Mouse (Mus musculus) hindbrain, embryonic 16.5 days (tissue): ENCODE measurements at regions not wholly inside any gene's neighbourhood (a gene's known extent, or its start where the extent isn't known, plus 50 kb on each side); places are given as distances from the start of the nearest gene placed in this dataset.

Source experiments
- ATAC-seq: fragments of 200-750 bp; cut with Nextera tagmentation; 2 replicates; pipeline ENCODE4 v1.8.0; 2017; ENCODE audit warnings: moderate TSS enrichment, moderate library complexity
- H3K27ac ChIP-seq: fragments of 300-500 bp; sonication (generic); 2 replicates; pipeline ENCODE4 v1.5.1; 2014; ENCODE audit warnings: low read depth, mild to moderate bottlenecking, control low read depth, low read length, moderate library complexity
- H3K27me3 ChIP-seq: fragments of 300-500 bp; sonication (generic); replicated peaks from 2 replicates; pipeline ENCODE4 v1.6.1; 2014; ENCODE audit warnings: low read length; ENCODE audit not compliant: control insufficient read depth, insufficient read depth
- H3K36me3 ChIP-seq: fragments of 300-500 bp; sonication (generic); 2 replicates; pipeline ENCODE4 v1.6.1; 2014; ENCODE audit warnings: mild to moderate bottlenecking, low read length, moderate library complexity, mixed read lengths; ENCODE audit not compliant: control insufficient read depth, insufficient read depth
- H3K4me1 ChIP-seq: fragments of 300-500 bp; sonication (generic); 2 replicates; pipeline ENCODE4 v1.6.1; 2014; ENCODE audit warnings: low read depth, low read length; ENCODE audit not compliant: control insufficient read depth, insufficient read depth
- H3K4me2 ChIP-seq: fragments of 300-500 bp; sonication (generic); 2 replicates; pipeline ENCODE4 v1.6.1; 2014; ENCODE audit warnings: mild to moderate bottlenecking, low read length, control low read depth, moderate library complexity
- H3K4me3 ChIP-seq: fragments of 300-500 bp; sonication (generic); 2 replicates; pipeline ENCODE4 v1.5.1; 2014; ENCODE audit warnings: mild to moderate bottlenecking, low read length, control low read depth, moderate library complexity
- H3K9ac ChIP-seq: fragments of 300-500 bp; sonication (generic); 2 replicates; pipeline ENCODE4 v1.6.1; 2014; ENCODE audit warnings: low read depth, mild to moderate bottlenecking, control low read depth, low read length, moderate library complexity
- H3K9me3 ChIP-seq: fragments of 300-500 bp; sonication (generic); 2 replicates; pipeline ENCODE4 v1.6.1; 2014; ENCODE audit warnings: mild to moderate bottlenecking, low read length, moderate library complexity; ENCODE audit not compliant: control insufficient read depth
- WGBS: fragments of 180-500 bp; shearing (Covaris S2); extraction: QIAGEN DNeasy Blood & Tissue Kit; methylation state at CpG from one replicate; pipeline ENCODE4 v1.1.7; 2014; 5-methylcytosine and 5-hydroxymethylcytosine counted together

DNA sequence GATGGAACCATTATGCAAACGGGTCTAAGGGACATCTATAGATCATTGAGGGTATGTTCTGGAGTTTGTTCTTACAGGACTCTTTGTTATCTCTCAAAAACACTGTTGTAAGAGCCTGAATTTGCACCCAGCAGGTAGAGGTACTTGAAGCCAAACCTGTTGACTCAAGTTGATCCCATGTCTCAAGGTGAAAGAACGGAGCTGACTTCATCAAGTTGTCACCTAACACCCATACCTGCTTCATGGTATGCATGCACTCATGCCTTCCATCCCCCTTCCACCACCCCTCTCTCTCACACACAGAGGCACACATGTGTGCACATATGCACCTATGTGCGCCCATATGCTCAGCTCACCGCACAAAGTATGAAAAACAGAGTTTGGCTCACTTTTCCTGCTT is 189.0 kb downstream of the Ttll7 start:
- Histone ChIP-seq H3K36me3 (no peaks in the 10 kb centered on the region), H3K4me2 (no peak overlapping the region), H3K9ac (no peak overlapping the region), H3K9me3 (no peaks in the 10 kb centered on the region), H3K27ac (no peak overlapping the region), H3K4me1 (no peaks in the 10 kb centered on the region), H3K4me3 (no peak overlapping the region), H3K27me3 (no peaks in the 10 kb centered on the region)
- 92% methylated on average over 4 of the region's 4 CpGs for WGBS
- ATAC-seq, result no peak

DNA sequence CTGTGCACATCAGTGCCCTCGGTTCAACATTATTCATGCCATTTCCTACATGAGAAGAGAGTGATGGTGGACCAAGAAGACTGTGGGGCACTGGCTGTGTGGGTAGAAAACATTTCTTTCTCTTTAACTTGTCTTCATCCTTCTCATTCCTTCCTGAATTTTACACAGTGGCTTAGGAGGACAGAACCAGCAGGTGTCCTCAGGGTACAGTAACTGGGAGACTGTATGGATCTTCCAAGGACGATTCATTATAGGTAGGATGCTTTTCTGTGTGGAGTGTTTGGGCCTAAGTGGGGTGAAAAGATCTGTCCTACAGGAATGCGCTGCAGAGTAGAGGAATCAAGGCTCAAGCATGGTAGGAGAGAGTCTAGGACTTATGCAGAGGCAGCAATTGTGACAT is 190.7 kb downstream of the Ttll7 start:
- WGBS, result 87% methylated on average over 3 of the region's 3 CpGs

DNA sequence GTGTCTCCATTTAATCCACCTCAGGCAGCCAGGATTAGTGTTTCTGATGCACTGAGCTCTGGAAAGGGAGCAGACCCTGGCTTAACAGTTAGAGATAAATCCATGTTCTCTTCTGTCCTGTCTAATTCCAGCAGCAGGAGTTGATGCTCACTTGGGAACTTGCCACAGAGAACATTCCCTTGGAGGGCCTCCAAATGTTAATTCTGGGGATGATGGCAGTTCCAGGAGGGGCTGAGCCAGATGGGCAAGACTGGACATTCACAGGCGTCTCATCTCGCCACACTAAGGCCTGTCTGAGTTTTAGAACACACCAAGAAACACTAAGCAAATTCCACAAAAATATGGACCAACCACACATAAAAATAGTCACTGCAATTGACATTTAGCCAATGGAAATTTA is 194.5 kb downstream of the Ttll7 start:
- no peaks in the 10 kb centered on the region for H3K27me3 ChIP-seq
- no peak overlapping the region for H3K4me2 ChIP-seq
- ATAC-seq, result no peak
- H3K9ac ChIP-seq, result no peak overlapping the region
- no peak overlapping the region for H3K4me3 ChIP-seq
- H3K9me3 ChIP-seq, result no peaks in the 10 kb centered on the region; the same call in 1 of the 2 replicates
- no peaks in the 10 kb centered on the region for H3K4me1 ChIP-seq
- H3K36me3 ChIP-seq, result no peaks in the 10 kb centered on the region
- 57% methylated on average over 2 of the region's 2 CpGs for WGBS
- no peak overlapping the region for H3K27ac ChIP-seq

More for the DNA sequence above, 190.7 kb downstream of the Ttll7 start:
- H3K9me3 ChIP-seq, result no peaks in the 10 kb centered on the region
- H3K9ac ChIP-seq, result no peak overlapping the region
- no peaks in the 10 kb centered on the region for H3K36me3 ChIP-seq
- no peaks in the 10 kb centered on the region for H3K27me3 ChIP-seq
- H3K4me2 ChIP-seq, result no peak overlapping the region
- no peak for ATAC-seq
- H3K27ac ChIP-seq, result no peak overlapping the region
- H3K4me3 ChIP-seq, result no peak overlapping the region
- no peaks in the 10 kb centered on the region for H3K4me1 ChIP-seq

GRCm38 (mm10) chr3:147054157-147054838 is 202.1 kb downstream of the Ttll7 start:
- H3K9me3 ChIP-seq, result no peaks in the 10 kb centered on the region; the same call in 1 of the 2 replicates
- no peak overlapping the region for H3K27ac ChIP-seq
- WGBS, result 85% methylated on average over 8 of the region's 8 CpGs
- no peaks in the 10 kb centered on the region for H3K36me3 ChIP-seq
- no peak overlapping the region for H3K4me3 ChIP-seq
- H3K27me3 ChIP-seq, result no peaks in the 10 kb centered on the region
- no peak for ATAC-seq
- H3K4me1 ChIP-seq, result no peaks in the 10 kb centered on the region
- no peak overlapping the region for H3K9ac ChIP-seq
- no peak overlapping the region for H3K4me2 ChIP-seq

GRCm38 (mm10) chr3:147057874-147058273 is 205.7 kb downstream of the Ttll7 start:
- H3K27ac ChIP-seq, result no peak overlapping the region
- ATAC-seq, result no peak
- WGBS, result 90% methylated on average over 3 of the region's 3 CpGs

DNA sequence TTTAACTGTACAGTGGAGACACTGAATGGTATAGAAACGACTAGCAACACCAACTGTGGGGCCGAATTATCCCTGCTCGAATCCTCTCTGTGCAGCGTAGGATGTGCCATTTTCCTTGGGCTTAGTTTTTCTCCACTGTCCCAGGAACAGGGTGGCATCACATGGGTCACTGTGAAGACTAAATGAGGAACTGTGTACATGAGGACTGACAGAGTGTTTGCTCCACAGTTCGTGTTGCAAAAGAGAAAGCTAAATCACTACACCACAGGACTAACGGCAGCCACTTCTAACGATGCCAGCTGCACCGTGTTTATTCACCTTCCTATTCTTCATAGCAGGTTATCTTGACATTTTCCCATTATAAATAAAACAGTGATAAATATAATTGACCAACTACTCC is 208.5 kb downstream of the Ttll7 start:
- H3K27ac ChIP-seq, result no peak overlapping the region
- H3K9me3 ChIP-seq, result no peaks in the 10 kb centered on the region
- H3K4me2 ChIP-seq, result no peak overlapping the region
- H3K36me3 ChIP-seq, result no peaks in the 10 kb centered on the region
- no peak for ATAC-seq
- no peak overlapping the region for H3K9ac ChIP-seq
- no peaks in the 10 kb centered on the region for H3K27me3 ChIP-seq
- H3K4me1 ChIP-seq, result peaks cover 6% of the 10 kb centered on the region
- 79% methylated on average over 8 of the region's 8 CpGs for WGBS
- H3K4me3 ChIP-seq, result no peak overlapping the region

More at GRCm38 (mm10) chr3:147057874-147058273, 205.7 kb downstream of the Ttll7 start:
- no peak overlapping the region for H3K9ac ChIP-seq
- H3K36me3 ChIP-seq, result no peaks in the 10 kb centered on the region
- no peaks in the 10 kb centered on the region for H3K4me1 ChIP-seq
- no peaks in the 10 kb centered on the region for H3K27me3 ChIP-seq
- no peak overlapping the region for H3K4me2 ChIP-seq
- H3K9me3 ChIP-seq, result no peaks in the 10 kb centered on the region
- no peak overlapping the region for H3K4me3 ChIP-seq

DNA sequence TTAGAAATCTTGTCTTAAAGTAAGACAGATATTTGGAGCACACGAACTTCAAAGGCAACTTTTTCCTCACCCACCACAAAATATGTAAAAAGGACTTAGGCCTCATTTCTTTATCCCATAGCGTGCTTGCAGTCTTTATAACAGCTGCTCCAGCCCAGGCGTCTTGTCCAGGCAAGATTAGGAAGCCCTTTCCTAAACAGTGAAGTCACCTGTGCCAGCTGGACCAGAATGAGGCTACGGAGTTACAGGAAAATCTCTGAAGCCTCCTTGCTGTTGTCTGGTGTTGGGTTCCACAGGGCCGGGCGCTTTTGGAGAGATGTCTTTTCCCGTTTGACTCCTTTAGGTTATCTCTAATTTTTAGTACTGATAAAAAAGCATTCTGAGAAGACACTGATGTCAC is 210.3 kb downstream of the Ttll7 start:
- no peak overlapping the region for H3K9ac ChIP-seq
- ATAC-seq, result no peak
- no peaks in the 10 kb centered on the region for H3K27me3 ChIP-seq
- no peak overlapping the region for H3K4me2 ChIP-seq
- H3K4me3 ChIP-seq, result no peak overlapping the region
- no peaks in the 10 kb centered on the region for H3K36me3 ChIP-seq
- H3K27ac ChIP-seq, result no peak overlapping the region
- H3K9me3 ChIP-seq, result no peaks in the 10 kb centered on the region
- WGBS, result 89% methylated on average over 7 of the region's 7 CpGs
- H3K4me1 ChIP-seq, result peaks cover 6% of the 10 kb centered on the region

GRCm38 (mm10) chr3:147063578-147064442 is 211.6 kb downstream of the Ttll7 start:
- Histone ChIP-seq H3K4me1 (peaks cover 6% of the 10 kb centered on the region), H3K4me3 (no peak overlapping the region), H3K27me3 (no peaks in the 10 kb centered on the region), H3K4me2 (0 out of 2 replicates have a peak overlapping the region, but pooled peaks have one; percentile 3), H3K36me3 (no peaks in the 10 kb centered on the region), H3K27ac (peak overlapping the region; percentile 6; the same call in 1 of the 2 replicates), H3K9me3 (no peaks in the 10 kb centered on the region), H3K9ac (no peak overlapping the region)
- 47% methylated on average over 16 of the region's 16 CpGs for WGBS
- ATAC-seq, result peak; percentile 91

- Histone ChIP-seq H3K4me2 (no peak overlapping the region), H3K4me3 (no peak overlapping the region), H3K9ac (no peak overlapping the region), H3K36me3 (no peaks in the 10 kb centered on the region), H3K9me3 (no peaks in the 10 kb centered on the region), H3K27me3 (no peaks in the 10 kb centered on the region), H3K4me1 (peaks cover 6% of the 10 kb centered on the region), H3K27ac (no peak overlapping the region)
- peak; percentile 37 for ATAC-seq
- 38% methylated on average over 3 of the region's 3 CpGs for WGBS
These were observed 212.3 kb downstream of the Ttll7 start for GRCm38 (mm10) chr3:147064443-147064868.
